Comparison of ENCODE assay signal across 9 mouse cellular contexts in the genomic region with DNA sequence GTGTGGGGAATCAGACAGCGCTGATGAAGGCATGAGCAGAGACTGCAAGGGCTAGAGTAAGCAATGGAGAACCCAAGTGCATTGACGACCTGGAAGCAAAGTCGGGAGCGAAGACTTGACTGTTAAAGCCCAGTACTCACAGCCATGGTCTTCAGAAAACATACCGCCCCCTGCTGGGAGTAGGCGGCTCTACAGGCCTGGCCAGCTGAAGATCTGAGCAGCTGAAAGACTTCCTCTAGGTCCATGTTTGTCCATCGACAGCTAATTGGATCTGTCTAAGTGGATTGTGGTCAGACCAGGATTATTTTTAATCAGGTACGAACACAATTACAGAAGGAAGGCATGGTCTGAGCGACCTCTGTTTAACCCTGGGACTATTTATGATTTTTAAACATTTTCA.
DNase-seq lines count a peak whose midpoint lies in the region; ATAC-seq and TF ChIP-seq lines count a peak whose summit lies in the region.
"Had no signal": no experiment of that assay in that cellular context is flagged by ENCODE, and none has a peak within 500 bp of the region (broad histone marks: within the 10 kb centered on the region; RNA-seq: fewer than 3 reads in every experiment).

No protein-coding gene starts in this region.

- 77% methylated on average over 9 of the region's 9 CpGs for WGBS in spleen, adult 2 months

- TF ChIP-seq CTCF in spleen, adult 2 months (IDR thresholded peaks at IDR 0.05; ENCODE audit: extremely low read depth, insufficient read depth, insufficient read length, insufficient replicate concordance): peak; percentile 4; the same call in 1 of the 2 replicates

- no peak overlapping the region for H3K4me3 ChIP-seq in spleen, adult 2 months (ENCODE audit: extremely low read depth, insufficient read depth, insufficient read length)
- H3K4me3 ChIP-seq: midbrain, embryonic 12.5 days had no signal

- peak; percentile 64 for ATAC-seq in megakaryocyte-erythroid progenitor cell, adult 5-6 weeks (replicated peaks; ENCODE audit: low FRiP score, low TSS enrichment, poor library complexity, severe bottlenecking)

- H3K27me3 ChIP-seq in spleen, adult 2 months (ENCODE audit: control insufficient read depth, insufficient read depth, low read length): no peaks in the 10 kb centered on the region
- H3K27me3 ChIP-seq: midbrain, embryonic 12.5 days had no signal

- DNase-seq in heart, postnatal 36 days: peak; percentile 10 to 20
- DNase-seq in heart, adult 11 months: no peak
- no peak for DNase-seq in spleen, adult 2 months (ENCODE audit: low read depth in 1 of 2, low spot score in 2 of 2)
- DNase-seq in spleen, postnatal 36 days (ENCODE audit: low spot score in 2 of 2): no peak
- peak; percentile 15 for DNase-seq in cerebellum, postnatal 36 days
- no peak for DNase-seq in urinary bladder, postnatal 36 days (ENCODE audit: low spot score in 2 of 2)
- DNase-seq in right cerebral cortex, postnatal 4 days: no peak

- no peaks in the 10 kb centered on the region for H3K36me3 ChIP-seq in spleen, adult 2 months (ENCODE audit: control insufficient read depth, insufficient read depth, low read length)
- H3K36me3 ChIP-seq: midbrain, embryonic 12.5 days had no signal

- intact Hi-C loops in heart, postnatal 36 days (cut with DNase I): loop anchor here (5.0 to 10.0 kb wide), 2 partner anchors 137 to 490 kb away; no protein-coding TSS in a partner anchor

- no peaks in the 10 kb centered on the region for H3K4me1 ChIP-seq in spleen, adult 2 months (ENCODE audit: control insufficient read depth, insufficient read depth, insufficient read length)
- H3K4me1 ChIP-seq: midbrain, embryonic 12.5 days had no signal

- no peak overlapping the region for H3K27ac ChIP-seq in spleen, adult 2 months (ENCODE audit: insufficient read depth, low read length)
- H3K27ac ChIP-seq: midbrain, embryonic 12.5 days had no signal

- TF ChIP-seq POLR2A in spleen, adult 2 months (IDR thresholded peaks at IDR 0.05; ENCODE audit: low read depth, low read length): no peak

Comparison
In these comparisons a context has a peak if more than half of its experiments do, and no peak if none do; other contexts are left out.
1. DNase-seq: peak in heart, postnatal 36 days (2 of 2) and cerebellum, postnatal 36 days (2 of 2); none in heart, adult 11 months (single experiment), spleen, adult 2 months (0 of 2), spleen, postnatal 36 days (0 of 2), urinary bladder, postnatal 36 days (0 of 2) and right cerebral cortex, postnatal 4 days (single experiment).